In the genomic region with DNA sequence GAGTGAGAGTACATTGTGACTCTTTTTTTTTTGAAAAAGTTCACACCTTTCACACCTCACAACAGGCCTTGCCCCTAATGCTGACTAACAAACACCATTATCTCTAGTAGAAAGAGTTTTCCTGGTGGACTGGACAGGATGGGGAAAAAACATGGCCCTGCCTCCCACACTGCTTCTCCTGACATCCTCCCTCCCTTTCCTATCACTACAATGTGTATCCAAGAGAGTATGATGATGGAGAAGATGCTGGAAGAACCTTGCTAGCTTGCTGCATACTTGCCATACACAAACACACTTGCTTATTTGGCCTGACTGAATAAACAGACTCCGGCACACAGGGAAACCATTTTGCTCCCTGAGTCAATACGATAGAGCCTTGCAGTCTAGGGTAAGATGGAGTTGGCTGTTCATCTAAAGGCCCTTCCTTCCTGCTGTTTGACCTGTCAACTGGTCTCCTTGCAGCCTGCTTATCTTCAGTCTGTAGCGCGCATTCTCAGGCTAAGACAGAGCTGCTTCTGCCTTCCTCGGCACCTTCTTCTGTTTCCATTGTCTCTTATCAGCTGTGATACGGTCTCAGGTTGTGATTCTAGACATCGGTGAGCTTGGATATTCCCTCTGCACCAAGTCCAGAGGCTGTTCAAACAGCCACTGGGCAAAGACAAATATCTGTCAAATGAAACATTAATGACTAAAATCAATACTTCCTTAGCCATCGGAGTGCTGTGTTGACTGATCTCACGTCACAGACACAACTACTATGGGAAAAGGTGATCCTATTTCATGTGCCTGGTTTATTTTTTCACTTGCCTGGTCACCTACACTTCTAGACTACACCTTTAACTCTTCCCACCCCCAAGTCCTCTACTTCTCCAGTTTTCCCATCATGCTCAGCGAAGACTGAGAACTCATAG, we compare ENCODE assay signal across 28 mouse cellular contexts.
DNase-seq lines count a peak whose midpoint lies in the region; ATAC-seq and TF ChIP-seq lines count a peak whose summit lies in the region.
"Had no signal": no experiment of that assay in that cellular context is flagged by ENCODE, and none has a peak within 500 bp of the region (broad histone marks: within the 10 kb centered on the region; RNA-seq: fewer than 3 reads in every experiment).

No protein-coding gene starts in this region.

- peak; percentile 79 for ATAC-seq in heart, embryonic 15.5 days (replicated peaks; ENCODE audit: insufficient number of reproducible peaks, insufficient read depth, low FRiP score, low read depth)
- peak; percentile 62 for ATAC-seq in liver, embryonic 12.5 days
- ATAC-seq in liver, postnatal 0 days = peak; percentile 98
- ATAC-seq in hindbrain, embryonic 13.5 days (ENCODE audit: low FRiP score) = no peak
- ATAC-seq: forebrain, embryonic 15.5 days; inflammation-experienced regulatory T-cells, adult 6 months; lung, postnatal 0 days had no signal

- no peaks in the 10 kb centered on the region for H3K79me2 ChIP-seq in heart, adult 2 months (replicated peaks; ENCODE audit: control insufficient read depth, insufficient read depth, low read length)

- TF ChIP-seq CTCF in heart, adult 2 months (IDR thresholded peaks at IDR 0.05) = no peak
- no peak for TF ChIP-seq CTCF in liver, postnatal 0 days (IDR thresholded peaks at IDR 0.05; ENCODE audit: low read depth)

- 0 out of 2 replicates have a peak, but pooled peaks have one; percentile 10 for TF ChIP-seq EP300 in heart, adult 2 months (IDR thresholded peaks at IDR 0.05; ENCODE audit: insufficient read depth, low read depth, low read length)
- no peak for TF ChIP-seq EP300 in liver, postnatal 0 days (IDR thresholded peaks at IDR 0.05; ENCODE audit: low read depth)

- H3K27me3 ChIP-seq in heart, adult 2 months (ENCODE audit: control insufficient read depth, insufficient read depth, low read length) = no peaks in the 10 kb centered on the region
- H3K27me3 ChIP-seq in heart, embryonic 15.5 days = no peaks in the 10 kb centered on the region
- H3K27me3 ChIP-seq in liver, embryonic 12.5 days (replicated peaks) = no peaks in the 10 kb centered on the region
- H3K27me3 ChIP-seq in liver, postnatal 0 days (ENCODE audit: insufficient read depth, low read length) = no peaks in the 10 kb centered on the region
- no peaks in the 10 kb centered on the region for H3K27me3 ChIP-seq in hindbrain, embryonic 13.5 days
- H3K27me3 ChIP-seq: embryonic facial prominence, embryonic 12.5 days; forebrain, embryonic 15.5 days; hindbrain, embryonic 15.5 days; neural tube, embryonic 15.5 days had no signal

- H3K9me3 ChIP-seq in heart, embryonic 15.5 days (replicated peaks) = no peaks in the 10 kb centered on the region
- H3K9me3 ChIP-seq in liver, embryonic 12.5 days (replicated peaks) = no peaks in the 10 kb centered on the region
- H3K9me3 ChIP-seq in liver, postnatal 0 days (ENCODE audit: low read length) = no peaks in the 10 kb centered on the region
- H3K9me3 ChIP-seq in hindbrain, embryonic 13.5 days = no peaks in the 10 kb centered on the region
- H3K9me3 ChIP-seq: embryonic facial prominence, embryonic 12.5 days; forebrain, embryonic 15.5 days; G1E; hindbrain, embryonic 15.5 days; neural tube, embryonic 15.5 days had no signal

- intact Hi-C loops in heart, adult 2 months (cut with DNase I) = no loop called here
- intact Hi-C loops in heart, postnatal 14 days (cut with DNase I) = no loop called here
- intact Hi-C loops in heart, postnatal 36 days (cut with DNase I) = no loop called here

- no peaks in the 10 kb centered on the region for H3K4me1 ChIP-seq in heart, adult 2 months (ENCODE audit: control insufficient read depth, insufficient read depth, low read length)
- H3K4me1 ChIP-seq in heart, embryonic 15.5 days (replicated peaks) = no peaks in the 10 kb centered on the region
- no peaks in the 10 kb centered on the region for H3K4me1 ChIP-seq in liver, embryonic 12.5 days
- H3K4me1 ChIP-seq in liver, postnatal 0 days (ENCODE audit: insufficient read depth) = peaks cover 7% of the 10 kb centered on the region; the same call in 1 of the 2 replicates
- no peaks in the 10 kb centered on the region for H3K4me1 ChIP-seq in hindbrain, embryonic 13.5 days (replicated peaks)
- H3K4me1 ChIP-seq: embryonic facial prominence, embryonic 12.5 days; forebrain, embryonic 15.5 days; hindbrain, embryonic 15.5 days; neural tube, embryonic 15.5 days had no signal

- WGBS in heart, adult 2 months = 43% methylated on average over 10 of the region's 10 CpGs
- WGBS in heart, embryonic 15.5 days = 43% methylated on average over 10 of the region's 10 CpGs
- 61% methylated on average over 10 of the region's 10 CpGs for WGBS in liver, embryonic 12.5 days (ENCODE audit: insufficient replicate concordance)
- 49% methylated on average over 10 of the region's 10 CpGs for WGBS in liver, postnatal 0 days (ENCODE audit: insufficient replicate concordance)
- WGBS in hindbrain, embryonic 13.5 days = 81% methylated on average over 10 of the region's 10 CpGs

- no peak overlapping the region for H3K4me3 ChIP-seq in heart, adult 2 months
- H3K4me3 ChIP-seq in heart, embryonic 15.5 days = no peak overlapping the region
- H3K4me3 ChIP-seq in liver, embryonic 12.5 days = no peak overlapping the region
- H3K4me3 ChIP-seq in liver, postnatal 0 days (ENCODE audit: low read depth, low read length) = no peak overlapping the region
- H3K4me3 ChIP-seq in hindbrain, embryonic 13.5 days = no peak overlapping the region
- H3K4me3 ChIP-seq: embryonic facial prominence, embryonic 12.5 days; forebrain, embryonic 15.5 days; hindbrain, embryonic 15.5 days; neural tube, embryonic 15.5 days had no signal

- H3K4me2 ChIP-seq in heart, embryonic 15.5 days = no peak overlapping the region
- no peak overlapping the region for H3K4me2 ChIP-seq in liver, embryonic 12.5 days
- H3K4me2 ChIP-seq in liver, postnatal 0 days (ENCODE audit: low read depth, low read length) = peak overlapping the region; percentile 59
- H3K4me2 ChIP-seq in hindbrain, embryonic 13.5 days = no peak overlapping the region
- H3K4me2 ChIP-seq: embryonic facial prominence, embryonic 12.5 days; forebrain, embryonic 15.5 days; hindbrain, embryonic 15.5 days; neural tube, embryonic 15.5 days had no signal

- no peaks in the 10 kb centered on the region for H3K36me3 ChIP-seq in heart, adult 2 months (ENCODE audit: control insufficient read depth, insufficient read depth, low read length)
- H3K36me3 ChIP-seq in heart, embryonic 15.5 days = no peaks in the 10 kb centered on the region
- no peaks in the 10 kb centered on the region for H3K36me3 ChIP-seq in liver, embryonic 12.5 days
- H3K36me3 ChIP-seq in liver, postnatal 0 days (replicated peaks; ENCODE audit: insufficient read depth, low read length) = no peaks in the 10 kb centered on the region
- H3K36me3 ChIP-seq in hindbrain, embryonic 13.5 days = no peaks in the 10 kb centered on the region
- H3K36me3 ChIP-seq: embryonic facial prominence, embryonic 12.5 days; forebrain, embryonic 15.5 days; G1E; hindbrain, embryonic 15.5 days; neural tube, embryonic 15.5 days had no signal

- H3K27ac ChIP-seq in heart, adult 2 months = no peak overlapping the region
- H3K27ac ChIP-seq in heart, embryonic 15.5 days = 0 out of 2 replicates have a peak overlapping the region, but pooled peaks have one; percentile 17
- peak overlapping the region; percentile 1 for H3K27ac ChIP-seq in liver, embryonic 12.5 days
- H3K27ac ChIP-seq in liver, postnatal 0 days (ENCODE audit: low read depth) = peak overlapping the region; percentile 74
- H3K27ac ChIP-seq in hindbrain, embryonic 13.5 days = no peak overlapping the region
- H3K27ac ChIP-seq: embryonic facial prominence, embryonic 12.5 days; forebrain, embryonic 15.5 days; hindbrain, embryonic 15.5 days; neural tube, embryonic 15.5 days had no signal

- no peak for DNase-seq in heart, adult 2 months
- DNase-seq in heart, postnatal 14 days = no peak
- DNase-seq in heart, postnatal 36 days = no peak
- peak; percentile 18 for DNase-seq in liver, postnatal 0 days
- DNase-seq in adrenal gland, adult 2 months = no peak
- DNase-seq: adrenal gland, postnatal 14 days; cerebellum, adult 11-12 months; cerebellum, adult 9-11 months; embryo, embryonic 11 days; gastrocnemius, postnatal 36 days; kidney, adult 11 months; kidney, postnatal 14 days; layer of hippocampus, adult 9-11 months; lung, adult 18-20 months; lung, postnatal 4 days; midbrain, embryonic 14.5 days; retina, postnatal 1 day; right cerebral cortex, postnatal 14 days had no signal

- no peak overlapping the region for H3K9ac ChIP-seq in heart, adult 2 months (ENCODE audit: low read depth, low read length)
- H3K9ac ChIP-seq in heart, embryonic 15.5 days = no peak overlapping the region
- H3K9ac ChIP-seq in liver, embryonic 12.5 days = no peak overlapping the region
- H3K9ac ChIP-seq in liver, postnatal 0 days (replicated peaks) = no peak overlapping the region
- no peak overlapping the region for H3K9ac ChIP-seq in hindbrain, embryonic 13.5 days
- H3K9ac ChIP-seq: embryonic facial prominence, embryonic 12.5 days; forebrain, embryonic 15.5 days; hindbrain, embryonic 15.5 days; neural tube, embryonic 15.5 days had no signal

- peak; percentile 38; the same call in 1 of the 2 replicates for TF ChIP-seq POLR2A in heart, adult 2 months (IDR thresholded peaks at IDR 0.05; ENCODE audit: insufficient read depth, low read depth, low read length)

Comparison
In these comparisons a context has a peak if more than half of its experiments do, and no peak if none do; other contexts are left out.
1. H3K27ac ChIP-seq: peak in heart, embryonic 15.5 days (single experiment), liver, embryonic 12.5 days (single experiment) and liver, postnatal 0 days (single experiment); none in heart, adult 2 months (single experiment) and hindbrain, embryonic 13.5 days (single experiment).